Mouse (Mus musculus) MEL (cell line): ENCODE results near the gene AC109138.7. TPM values are rescaled to one million over a fixed set of nuclear protein-coding genes. Genes with fewer than 3 reads are reported as not detected.

Experiments used
- DNase-seq: peaks from one replicate; pipeline ENCODE4 v3.0.0; 2011; ENCODE audit warnings: low read depth, low spot score
- H3K27ac ChIP-seq: 2 replicates; pipeline ENCODE4 v1.5.1; 2012; ENCODE audit warnings: low read depth, mild to moderate bottlenecking, control low read depth, low read length, moderate library complexity; ENCODE audit not compliant: control insufficient read depth
- H3K27me3 ChIP-seq, 2 experiments: fragments of 150-350 bp in 1 of 2; sonication (generic) in 1 of 2; 2 replicates each; pipeline ENCODE4 v1.6.1; 2012; ENCODE audit warnings: low read length in 2 of 2, mild to moderate bottlenecking in 2 of 2, improper control_type of control experiment in 1 of 2, moderate library complexity in 1 of 2; ENCODE audit not compliant: insufficient read depth in 2 of 2, control insufficient read depth in 1 of 2
- H3K36me3 ChIP-seq, 2 experiments: 2 replicates each; pipeline ENCODE4 v1.6.1; 2012 to 2014; ENCODE audit warnings: low read length in 2 of 2, improper control_type of control experiment in 1 of 2, inconsistent platforms in 1 of 2, mild to moderate bottlenecking in 1 of 2; ENCODE audit not compliant: insufficient read depth in 2 of 2, control insufficient read depth in 1 of 2
- H3K4me1 ChIP-seq, 2 experiments: fragments of 150-350 bp in 1 of 2; sonication (generic) in 1 of 2; 2 replicates each; pipeline ENCODE4 v1.6.1; 2012; ENCODE audit warnings: low read length in 2 of 2, improper control_type of control experiment in 1 of 2, mild to moderate bottlenecking in 1 of 2; ENCODE audit not compliant: insufficient read depth in 2 of 2, control insufficient read depth in 1 of 2
- H3K4me3 ChIP-seq, 2 experiments: fragments of 150-350 bp in 1 of 2; sonication (generic) in 1 of 2; 2 replicates each; pipeline ENCODE4 v1.5.1; 2012; ENCODE audit warnings: low read depth in 2 of 2, low read length in 2 of 2, mild to moderate bottlenecking in 2 of 2, moderate library complexity in 2 of 2, control low read depth in 1 of 2, improper control_type of control experiment in 1 of 2; ENCODE audit not compliant: control insufficient read depth in 1 of 2, insufficient read depth in 1 of 2
- H3K79me2 ChIP-seq: 2 replicates; pipeline ENCODE4 v1.6.1; 2012; ENCODE audit warnings: mild to moderate bottlenecking, low read length, moderate library complexity; ENCODE audit not compliant: control insufficient read depth, poor library complexity, insufficient read depth
- H3K9ac ChIP-seq: 2 replicates; pipeline ENCODE4 v1.6.1; 2012; ENCODE audit warnings: low read depth, mild to moderate bottlenecking, control low read depth, low read length, moderate library complexity; ENCODE audit not compliant: control insufficient read depth, poor library complexity, severe bottlenecking
- H3K9me3 ChIP-seq: fragments of 150-350 bp; sonication (generic); replicated peaks from 2 replicates; pipeline ENCODE4 v1.6.1; 2012; ENCODE audit warnings: mild to moderate bottlenecking, low read length, improper control_type of control experiment, moderate library complexity; ENCODE audit not compliant: insufficient read depth
- BHLHE40 ChIP-seq: IDR thresholded peaks from 2 replicates; pipeline ENCODE4 v1.6.1; 2012; ENCODE audit warnings: low read depth, mild to moderate bottlenecking, inconsistent platforms, low read length, improper control_type of control experiment, borderline replicate concordance
- CHD2 ChIP-seq: IDR thresholded peaks from 2 replicates; pipeline ENCODE4 v1.6.1; 2011; ENCODE audit warnings: low read length, improper control_type of control experiment
- EP300 ChIP-seq, 2 experiments: IDR thresholded peaks; 2 replicates each; pipeline ENCODE4 v1.6.1; 2011; ENCODE audit warnings: improper control_type of control experiment in 2 of 2, low read length in 2 of 2, low read depth in 1 of 2, mild to moderate bottlenecking in 1 of 2
- GABPA ChIP-seq: IDR thresholded peaks from 2 replicates; pipeline ENCODE4 v1.6.1; 2012; ENCODE audit warnings: low read depth, mild to moderate bottlenecking, inconsistent platforms, low read length, improper control_type of control experiment, moderate library complexity
- GATA1 ChIP-seq: IDR thresholded peaks from 2 replicates; pipeline ENCODE4 v1.6.1; 2011; ENCODE audit warnings: low read depth, low read length, improper control_type of control experiment
- JUND ChIP-seq: IDR thresholded peaks from 2 replicates; pipeline ENCODE4 v1.6.1; 2011; ENCODE audit warnings: low read depth, mild to moderate bottlenecking, improper control_type of control experiment, low read length
- MAZ ChIP-seq: IDR thresholded peaks from 2 replicates; pipeline ENCODE4 v1.6.1; 2012; ENCODE audit warnings: low read depth, mild to moderate bottlenecking, inconsistent platforms, low read length, improper control_type of control experiment
- MEF2A ChIP-seq: IDR thresholded peaks from 2 replicates; pipeline ENCODE4 v1.6.1; 2014; ENCODE audit warnings: low read depth, mild to moderate bottlenecking, inconsistent platforms, low read length, improper control_type of control experiment; ENCODE audit not compliant: poor library complexity, insufficient replicate concordance, severe bottlenecking; ENCODE audit errors: extremely low read depth
- NELFE ChIP-seq: IDR thresholded peaks from 2 replicates; pipeline ENCODE4 v1.6.1; 2011; ENCODE audit warnings: low read depth, low read length, improper control_type of control experiment
- POLR2A ChIP-seq, 2 experiments: IDR thresholded peaks; 2 replicates each; pipeline ENCODE4 v1.6.1; 2011 to 2012; ENCODE audit warnings: low read length in 2 of 2, mild to moderate bottlenecking in 2 of 2, control low read depth in 1 of 2, improper control_type of control experiment in 1 of 2, low read depth in 1 of 2, moderate library complexity in 1 of 2; ENCODE audit not compliant: control insufficient read depth in 1 of 2, insufficient read depth in 1 of 2, poor library complexity in 1 of 2
- SIN3A ChIP-seq: IDR thresholded peaks from 2 replicates; pipeline ENCODE4 v1.6.1; 2012; ENCODE audit warnings: low read length, improper control_type of control experiment, inconsistent platforms
- TAL1 ChIP-seq: IDR thresholded peaks from 2 replicates; pipeline ENCODE4 v1.6.1; 2012; ENCODE audit warnings: mild to moderate bottlenecking, inconsistent platforms, low read length, moderate library complexity, mixed read lengths
- TBP ChIP-seq: IDR thresholded peaks from 2 replicates; pipeline ENCODE4 v1.8.0; 2011; ENCODE audit warnings: low read depth, low read length, improper control_type of control experiment
- UBTF ChIP-seq: IDR thresholded peaks from 2 replicates; pipeline ENCODE4 v1.6.1; 2012; ENCODE audit warnings: low read depth, mild to moderate bottlenecking, inconsistent platforms, low read length, improper control_type of control experiment, moderate library complexity, borderline replicate concordance; ENCODE audit not compliant: insufficient read depth
- USF1 ChIP-seq: IDR thresholded peaks from 2 replicates; pipeline ENCODE4 v1.6.1; 2014; ENCODE audit warnings: low read depth, mild to moderate bottlenecking, inconsistent platforms, low read length, improper control_type of control experiment, moderate library complexity
- USF2 ChIP-seq, 2 experiments: IDR thresholded peaks; 2 replicates each; pipeline ENCODE4 v1.6.1; 2011 to 2012; ENCODE audit warnings: improper control_type of control experiment in 2 of 2, low read length in 2 of 2, borderline replicate concordance in 1 of 2, inconsistent platforms in 1 of 2, low read depth in 1 of 2, mild to moderate bottlenecking in 1 of 2; ENCODE audit not compliant: insufficient read depth in 1 of 2
- ZMIZ1 ChIP-seq: IDR thresholded peaks from 2 replicates; pipeline ENCODE4 v1.6.1; 2012; ENCODE audit warnings: low read depth, mild to moderate bottlenecking, inconsistent platforms, low read length, improper control_type of control experiment, moderate library complexity
- polyA plus RNA-seq, 2 experiments: library from polyadenylated mRNA; stranded (reverse) in 1 of 2; unstranded in 1 of 2; fragments of >175 nt in 1 of 2; fragments of >200 nt in 1 of 2; gene quantifications; 2 replicates each; pipeline versions ENCODE4 v1.2.1 to v1.2.4; 2012; ENCODE audit warnings: low replicate concordance in 2 of 2, low read depth in 1 of 2; ENCODE audit not compliant: insufficient read length in 2 of 2, insufficient read depth in 1 of 2, missing spikeins in 1 of 2
- total RNA-seq: library from RNA; depleted of rRNA; stranded (reverse); fragments of 300-350 nt; gene quantifications from 2 replicates; pipeline ENCODE4 v1.2.3, GENCODE M21; 2012

AC109138.7 gene
- total and polyA plus RNA-seq, 3 experiments = not detected

DNA sequence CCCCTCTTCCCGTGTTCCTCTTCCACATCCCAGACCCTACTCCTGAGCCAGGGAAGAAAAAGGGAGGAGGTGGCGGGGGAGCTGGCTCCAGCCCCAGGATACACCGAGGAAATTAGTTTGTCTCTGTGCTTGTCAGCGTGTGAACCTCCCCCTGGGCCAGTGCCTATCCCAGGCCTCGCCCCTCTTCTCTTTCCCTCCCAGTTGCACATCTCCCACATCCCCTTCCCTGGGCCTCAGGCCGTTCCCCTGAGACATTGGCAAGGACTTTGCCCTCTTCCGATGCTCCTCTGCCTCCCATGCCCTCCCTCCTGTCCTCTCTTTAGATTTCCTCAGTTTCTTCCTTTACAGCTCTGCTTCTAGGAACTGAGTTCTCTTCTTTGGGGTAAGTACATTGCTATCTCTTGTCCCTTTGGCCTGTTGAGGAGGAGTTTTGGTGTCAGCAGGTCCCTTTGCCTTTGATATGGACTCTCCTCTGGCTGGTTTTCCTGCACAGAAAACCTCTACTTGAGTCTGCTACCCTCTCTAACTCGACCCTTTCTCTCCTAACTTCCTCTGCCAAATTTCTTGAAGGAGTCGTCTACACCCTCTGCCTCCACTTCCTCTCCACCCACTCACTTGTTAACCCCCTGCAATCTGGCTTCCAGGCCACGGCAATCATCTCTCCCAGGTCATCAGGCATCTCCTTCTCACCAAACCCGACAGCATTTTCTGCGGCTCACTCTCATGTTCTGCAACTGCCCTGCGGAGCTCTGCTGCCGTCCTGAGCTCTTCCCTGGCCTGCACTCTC lies 7.0 kb downstream of the AC109138.7 start:
- DNase-seq = peak; percentile 79
- H3K27me3 ChIP-seq = no peaks in the 10 kb centered on the region; a peak in 1 of 4 replicates
- peaks cover 16 to 36% of the 10 kb centered on the region in 2 experiments for H3K4me1 ChIP-seq
- H3K9ac ChIP-seq = peak overlapping the region; percentile 50
- H3K9me3 ChIP-seq = no peaks in the 10 kb centered on the region
- H3K36me3 ChIP-seq = peaks cover 0 to 32% of the 10 kb centered on the region in 2 experiments; a peak in 2 of 4 replicates
- TF ChIP-seq EP300 (IDR thresholded peaks at IDR 0.05; ENCODE audit: low read depth in 1 of 2, low read length in 2 of 2) = peak; percentile 50 to 58; a peak in 2 of 4 replicates
- no peak for TF ChIP-seq MEF2A
- no peak for TF ChIP-seq USF1
- TF ChIP-seq BHLHE40 = no peak
- peak in 1 of 2 experiments; percentile 67; a peak in 2 of 4 replicates for TF ChIP-seq POLR2A (IDR thresholded peaks at IDR 0.05; ENCODE audit: control insufficient read depth in 1 of 2, insufficient read depth in 1 of 2, low read depth in 1 of 2, low read length in 2 of 2, poor library complexity in 1 of 2)
- peak; percentile 67 for TF ChIP-seq TBP
- peak; percentile 30; the same call in 1 of the 2 replicates for TF ChIP-seq NELFE
- no peak for TF ChIP-seq TAL1
- no peak for TF ChIP-seq UBTF
- no peak for TF ChIP-seq MAZ
- no peak; the same call in 1 of the 2 replicates for TF ChIP-seq SIN3A
- no peak for TF ChIP-seq CHD2
- TF ChIP-seq GABPA = no peak
- TF ChIP-seq GATA1 = 0 out of 2 replicates have a peak, but pooled peaks have one; percentile 18
- no peak for TF ChIP-seq ZMIZ1
- no peaks in the 10 kb centered on the region; the same call in 1 of the 2 replicates for H3K79me2 ChIP-seq
- peak overlapping the region; percentile 84 for H3K27ac ChIP-seq
- H3K4me3 ChIP-seq = peak overlapping the region; percentile 22 to 24; a peak in 3 of 4 replicates

DNA sequence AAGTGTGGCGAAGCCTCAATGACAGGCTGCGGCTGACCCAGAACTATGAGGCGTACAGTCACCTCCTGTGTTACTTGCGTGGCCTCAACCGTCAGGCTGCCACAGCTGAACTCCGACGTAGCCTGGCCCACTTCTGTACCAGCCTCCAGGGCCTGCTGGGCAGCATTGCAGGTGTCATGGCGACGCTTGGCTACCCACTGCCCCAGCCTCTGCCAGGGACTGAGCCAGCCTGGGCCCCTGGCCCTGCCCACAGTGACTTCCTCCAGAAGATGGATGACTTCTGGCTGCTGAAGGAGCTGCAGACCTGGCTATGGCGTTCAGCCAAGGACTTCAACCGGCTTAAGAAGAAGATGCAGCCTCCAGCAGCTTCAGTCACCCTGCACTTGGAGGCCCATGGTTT lies 8.0 kb downstream of the AC109138.7 start:
- peak overlapping the region; percentile 27; the same call in 1 of the 2 replicates for H3K9ac ChIP-seq
- no peaks in the 10 kb centered on the region for H3K27me3 ChIP-seq
- no peaks in the 10 kb centered on the region; the same call in 1 of the 2 replicates for H3K79me2 ChIP-seq

More for the DNA sequence above, 8.0 kb downstream of the AC109138.7 start:
- Histone ChIP-seq H3K36me3 (peaks cover 0 to 32% of the 10 kb centered on the region in 2 experiments; a peak in 2 of 4 replicates), H3K4me3 (no peak overlapping the region), H3K4me1 (peaks cover 16 to 36% of the 10 kb centered on the region in 2 experiments), H3K9me3 (no peaks in the 10 kb centered on the region), H3K27ac (peak overlapping the region; percentile 84; the same call in 1 of the 2 replicates)
- TF ChIP-seq EP300 (IDR thresholded peaks at IDR 0.05; ENCODE audit: low read depth in 1 of 2, low read length in 2 of 2) (0 out of 4 replicates have a peak, but pooled peaks of 1 of the 2 experiments have one; percentile 14), USF2 (IDR thresholded peaks at IDR 0.05; ENCODE audit: borderline replicate concordance in 1 of 2, insufficient read depth in 1 of 2, low read depth in 1 of 2, low read length in 2 of 2) (no peak), GATA1 (no peak), JUND (no peak)
- peak; percentile 75 for DNase-seq
